Mouse (Mus musculus) forebrain, embryonic 15.5 days (tissue): ENCODE measurements at regions not wholly inside any gene's neighbourhood (a gene's known extent, or its start where the extent isn't known, plus 50 kb on each side); places are given as distances from the start of the nearest gene placed in this dataset.

Experiments used
- ATAC-seq: fragments of 200-750 bp; cut with Nextera tagmentation; replicated peaks from 2 replicates; pipeline ENCODE4 v1.8.0; 2017; ENCODE audit warnings: mild to moderate bottlenecking, moderate TSS enrichment, moderate library complexity
- H3K27ac ChIP-seq: fragments of 300-500 bp; sonication (generic); replicated peaks from 2 replicates; pipeline ENCODE4 v1.5.1; 2015; ENCODE audit warnings: mild to moderate bottlenecking, inconsistent platforms
- H3K27me3 ChIP-seq: fragments of 300-500 bp; sonication (generic); 2 replicates; pipeline ENCODE4 v1.6.1; 2015; ENCODE audit warnings: inconsistent platforms
- H3K36me3 ChIP-seq: fragments of 300-500 bp; sonication (generic); 2 replicates; pipeline ENCODE4 v1.6.1; 2015; ENCODE audit warnings: mild to moderate bottlenecking, inconsistent platforms
- H3K4me1 ChIP-seq: fragments of 300-500 bp; sonication (generic); 2 replicates; pipeline ENCODE4 v1.6.1; 2015; ENCODE audit warnings: inconsistent platforms
- H3K4me2 ChIP-seq: fragments of 300-500 bp; sonication (generic); replicated peaks from 2 replicates; pipeline ENCODE4 v1.6.1; 2015; ENCODE audit warnings: mild to moderate bottlenecking, inconsistent platforms
- H3K4me3 ChIP-seq: fragments of 300-500 bp; sonication (generic); 2 replicates; pipeline ENCODE4 v1.5.1; 2015; ENCODE audit warnings: mild to moderate bottlenecking, inconsistent platforms
- H3K9ac ChIP-seq: fragments of 300-500 bp; sonication (generic); replicated peaks from 2 replicates; pipeline ENCODE4 v1.6.1; 2015; ENCODE audit warnings: mild to moderate bottlenecking, inconsistent platforms
- H3K9me3 ChIP-seq: fragments of 300-500 bp; sonication (generic); 2 replicates; pipeline ENCODE4 v1.6.1; 2016; ENCODE audit warnings: inconsistent platforms
- WGBS: fragments of 180-500 bp; shearing (Covaris S2); methylation state at CpG from one replicate; pipeline ENCODE4 v1.1.7; 2015; ENCODE audit warnings: mixed read lengths; 5-methylcytosine and 5-hydroxymethylcytosine counted together

GRCm38 (mm10) chr10:96540828-96541227 is 76.0 kb upstream of the Btg1 start:
- H3K27me3 ChIP-seq: no peaks in the 10 kb centered on the region
- no peak overlapping the region for H3K4me2 ChIP-seq
- no peak for ATAC-seq
- no peaks in the 10 kb centered on the region for H3K36me3 ChIP-seq
- H3K4me3 ChIP-seq: no peak overlapping the region
- peaks cover 4% of the 10 kb centered on the region; the same call in 1 of the 2 replicates for H3K4me1 ChIP-seq
- no peak overlapping the region for H3K9ac ChIP-seq
- no peaks in the 10 kb centered on the region for H3K9me3 ChIP-seq
- WGBS: 96% methylated on average over 2 of the region's 2 CpGs
- H3K27ac ChIP-seq: no peak overlapping the region

DNA sequence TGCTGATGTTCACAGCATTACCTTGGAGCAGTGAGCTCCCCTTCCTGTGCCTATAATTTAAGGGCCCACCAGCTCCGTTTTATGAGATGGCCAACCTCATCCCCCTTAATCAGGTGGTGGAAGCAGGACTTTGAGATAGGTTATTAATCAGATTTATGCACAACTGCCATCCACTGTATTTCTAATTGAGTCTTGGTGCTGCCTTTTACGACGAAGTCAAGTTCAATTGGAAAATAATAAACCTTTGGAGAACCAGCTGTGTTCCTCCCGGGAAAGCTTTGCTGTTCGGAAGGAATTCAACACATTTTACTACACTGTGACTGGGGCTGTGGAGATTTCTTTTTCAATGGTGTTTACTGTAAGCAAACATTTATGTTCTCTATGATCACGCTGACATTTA is 71.5 kb upstream of the Btg1 start:
- Histone ChIP-seq H3K27ac (no peak overlapping the region), H3K4me3 (no peak overlapping the region), H3K27me3 (no peaks in the 10 kb centered on the region), H3K9me3 (no peaks in the 10 kb centered on the region), H3K4me2 (no peak overlapping the region), H3K9ac (no peak overlapping the region), H3K36me3 (no peaks in the 10 kb centered on the region), H3K4me1 (peaks cover 12% of the 10 kb centered on the region)
- 46% methylated on average over 6 of the region's 6 CpGs for WGBS
- 0 out of 2 replicates have a peak, but pooled peaks have one; percentile 44 for ATAC-seq

GRCm38 (mm10) chr10:96545761-96546388 is 70.9 kb upstream of the Btg1 start:
- Histone ChIP-seq H3K27ac (no peak overlapping the region), H3K9ac (no peak overlapping the region), H3K27me3 (no peaks in the 10 kb centered on the region), H3K4me1 (peaks cover 12% of the 10 kb centered on the region), H3K4me3 (no peak overlapping the region), H3K9me3 (no peaks in the 10 kb centered on the region), H3K4me2 (no peak overlapping the region), H3K36me3 (no peaks in the 10 kb centered on the region)
- WGBS: 23% methylated on average over 2 of the region's 2 CpGs
- peak; percentile 89 for ATAC-seq

DNA sequence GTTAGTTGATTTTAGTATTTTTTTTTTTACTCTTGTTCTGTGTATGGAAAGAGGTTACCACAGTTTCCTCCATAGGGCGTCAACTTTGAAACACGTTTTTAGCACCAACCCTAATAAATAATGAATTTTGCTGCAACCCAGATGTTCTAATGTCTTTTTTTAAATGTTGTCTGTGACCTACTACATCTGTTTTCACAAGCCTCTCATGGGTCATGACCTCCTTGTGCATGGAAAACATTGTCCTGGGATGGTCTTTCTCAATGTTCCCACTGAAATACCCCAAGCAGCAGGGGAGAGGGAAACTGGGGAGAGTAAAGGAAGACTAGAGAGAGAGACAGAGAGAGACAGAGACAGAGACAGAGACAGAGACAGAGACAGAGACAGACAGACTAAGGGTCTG is 67.2 kb upstream of the Btg1 start:
- Histone ChIP-seq H3K4me3 (no peak overlapping the region), H3K9me3 (no peaks in the 10 kb centered on the region), H3K36me3 (no peaks in the 10 kb centered on the region), H3K4me2 (no peak overlapping the region), H3K27ac (no peak overlapping the region), H3K27me3 (no peaks in the 10 kb centered on the region), H3K9ac (no peak overlapping the region), H3K4me1 (peaks cover 12% of the 10 kb centered on the region)
- no peak for ATAC-seq
- 89% methylated on average over 2 of the region's 2 CpGs for WGBS

DNA sequence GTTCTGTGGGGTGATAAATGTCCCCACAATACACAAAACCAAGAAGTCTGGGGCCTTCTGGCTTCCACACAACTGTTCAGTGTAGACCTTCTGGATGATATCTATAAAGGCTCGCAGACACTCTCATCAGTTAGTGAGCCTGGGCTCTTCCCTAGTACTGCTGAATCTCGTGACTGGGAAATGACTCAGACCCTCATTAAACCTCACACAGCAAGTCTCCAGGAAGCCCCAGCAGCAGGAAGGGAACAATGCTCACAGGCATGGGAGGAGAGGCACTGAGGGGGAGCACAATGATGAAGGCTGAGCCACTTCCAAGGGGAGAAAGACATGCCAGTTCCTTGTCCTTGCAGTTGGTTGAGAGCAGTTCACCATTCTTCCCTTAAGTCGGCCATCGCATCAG is 66.5 kb upstream of the Btg1 start:
- H3K4me3 ChIP-seq: no peak overlapping the region
- ATAC-seq: no peak
- H3K4me2 ChIP-seq: no peak overlapping the region
- H3K9ac ChIP-seq: no peak overlapping the region
- WGBS: 79% methylated on average over 4 of the region's 4 CpGs
- no peak overlapping the region for H3K27ac ChIP-seq
- H3K36me3 ChIP-seq: no peaks in the 10 kb centered on the region
- H3K27me3 ChIP-seq: no peaks in the 10 kb centered on the region
- H3K9me3 ChIP-seq: no peaks in the 10 kb centered on the region
- peaks cover 10% of the 10 kb centered on the region for H3K4me1 ChIP-seq

DNA sequence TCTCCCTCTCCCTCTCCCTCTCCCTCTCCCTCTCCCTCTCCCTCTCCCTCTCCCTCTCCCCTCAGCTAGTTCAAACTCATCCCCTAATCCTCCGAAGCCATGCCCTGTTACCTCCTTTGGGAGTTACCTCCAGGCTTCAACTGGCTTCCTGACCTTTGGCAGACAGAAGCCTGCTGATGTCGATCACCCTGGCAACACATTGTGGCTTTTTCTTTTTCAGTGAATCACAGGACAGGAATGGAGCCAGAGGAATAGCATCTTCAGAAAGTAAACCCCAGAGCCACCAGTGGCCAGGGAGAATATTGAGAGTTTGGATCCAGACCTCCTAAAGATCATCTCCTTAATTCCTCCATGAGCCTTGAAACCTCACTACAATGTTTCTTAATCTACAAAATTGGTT is 59.5 kb upstream of the Btg1 start:
- H3K9me3 ChIP-seq: no peaks in the 10 kb centered on the region
- no peak overlapping the region for H3K4me2 ChIP-seq
- no peak for ATAC-seq
- 55% methylated on average over 2 of the region's 2 CpGs for WGBS
- H3K27me3 ChIP-seq: no peaks in the 10 kb centered on the region
- H3K4me3 ChIP-seq: no peak overlapping the region
- H3K36me3 ChIP-seq: no peaks in the 10 kb centered on the region
- H3K9ac ChIP-seq: no peak overlapping the region
- H3K4me1 ChIP-seq: no peaks in the 10 kb centered on the region
- no peak overlapping the region for H3K27ac ChIP-seq

- Histone ChIP-seq H3K27me3 (no peaks in the 10 kb centered on the region), H3K4me2 (no peak overlapping the region), H3K27ac (no peak overlapping the region), H3K4me1 (no peaks in the 10 kb centered on the region), H3K4me3 (no peak overlapping the region), H3K9ac (no peak overlapping the region), H3K36me3 (no peaks in the 10 kb centered on the region), H3K9me3 (no peaks in the 10 kb centered on the region)
- no peak for ATAC-seq
These were observed 51.5 kb upstream of the Btg1 start for GRCm38 (mm10) chr10:96565343-96565742.
